Mouse (Mus musculus) olfactory bulb, adult 2 months (tissue): ENCODE results near the gene Abhd4.

Experiments used
- CTCF ChIP-seq: fragments of 200-500 bp; IDR thresholded peaks from 2 replicates; pipeline ENCODE4 v1.5.1; 2012; ENCODE audit warnings: low read depth, mild to moderate bottlenecking, low read length, moderate library complexity; ENCODE audit not compliant: insufficient read depth
- POLR2A ChIP-seq: fragments of 200-500 bp; IDR thresholded peaks from 2 replicates; pipeline ENCODE4 v1.6.1; 2012; ENCODE audit warnings: mild to moderate bottlenecking, low read depth, low read length, moderate library complexity; ENCODE audit not compliant: insufficient read depth

DNA sequence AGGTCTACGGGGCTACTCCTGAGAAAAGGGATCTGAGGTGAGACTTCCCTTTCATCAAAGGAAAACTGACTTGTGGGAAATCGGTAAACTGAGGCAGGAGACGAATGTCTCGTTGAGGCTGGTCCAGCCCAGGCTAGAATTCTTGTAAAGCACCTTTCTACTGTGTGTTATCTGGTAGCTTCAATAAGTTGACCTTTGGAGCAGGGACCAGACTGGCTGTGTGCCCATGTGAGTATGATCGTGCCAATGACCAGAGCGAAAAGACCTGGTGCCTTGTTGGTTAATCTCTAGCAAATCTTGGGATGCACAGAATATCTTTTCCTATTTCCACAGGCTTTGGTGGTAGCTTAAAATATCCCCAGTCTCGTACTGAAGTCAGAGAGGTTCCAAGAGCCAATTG, 37.9 kb upstream of the Abhd4 start:
- no peak for TF ChIP-seq CTCF
- TF ChIP-seq POLR2A = no peak
